Mouse (Mus musculus) liver (tissue): ENCODE measurements around the gene Slc8a1.

Source experiments
- DNase-seq: peaks from one replicate; pipeline ENCODE4 v3.0.0-alpha.2; 2020; ENCODE audit warnings: mixed read lengths

The Slc8a1 gene

DNA sequence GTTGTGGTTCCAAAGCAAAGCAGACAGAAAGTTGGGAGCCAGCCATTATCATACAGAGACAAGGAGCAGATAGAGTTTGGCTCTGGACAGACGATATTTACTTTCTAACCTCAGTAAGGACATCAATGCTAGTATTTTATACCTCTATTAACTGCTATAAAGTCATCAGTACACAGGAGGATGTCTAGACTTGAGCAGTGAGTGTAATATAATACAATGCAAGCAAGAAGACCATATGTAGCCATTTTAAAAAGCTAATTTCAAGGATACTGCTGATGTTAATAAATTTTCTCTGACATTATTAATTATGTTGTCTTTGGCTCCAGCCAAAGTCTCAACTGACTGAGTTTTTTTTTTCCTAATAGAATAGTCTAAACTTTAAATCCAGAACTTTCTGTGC is 402.7 kb downstream of the Slc8a1 start:
- no peak for DNase-seq
